Mouse (Mus musculus): Measurements from ENCODE around the gene Zdhhc19. TPM values are rescaled to one million over a fixed set of nuclear protein-coding genes. Genes with fewer than 3 reads are reported as not detected.

Zdhhc19 gene
- polyA plus RNA-seq, 1 experiment from 2014 or later: not detected

GRCm38 (mm10) chr16:32559493-32559892 lies 63.4 kb downstream of the Zdhhc19 start:
- Histone ChIP-seq H3K36me3 (ENCODE audit: control insufficient read depth, insufficient read depth, low read length) (no peaks in the 10 kb centered on the region), H3K27ac (ENCODE audit: low read length) (no peak overlapping the region), H3K9ac (replicated peaks; ENCODE audit: low read depth, low read length) (no peak overlapping the region), H3K9me3 (ENCODE audit: control insufficient read depth, low read depth, low read length) (no peaks in the 10 kb centered on the region), H3K4me2 (replicated peaks; ENCODE audit: low read depth, low read length) (no peak overlapping the region), H3K4me1 (ENCODE audit: control insufficient read depth, insufficient read depth, low read length) (no peaks in the 10 kb centered on the region), H3K4me3 (ENCODE audit: low read depth, low read length) (no peak overlapping the region), H3K27me3 (ENCODE audit: control insufficient read depth, insufficient read depth, low read length) (no peaks in the 10 kb centered on the region)
- ATAC-seq (ENCODE audit: insufficient number of reproducible peaks, insufficient read depth, low FRiP score, low read depth): no peak
- WGBS: 72% methylated on average over 4 of the region's 4 CpGs

GRCm38 (mm10) chr16:32563056-32563793 lies 67.2 kb downstream of the Zdhhc19 start:
- Histone ChIP-seq H3K9ac (replicated peaks; ENCODE audit: low read depth, low read length) (no peak overlapping the region), H3K4me1 (ENCODE audit: control insufficient read depth, insufficient read depth, low read length) (no peaks in the 10 kb centered on the region), H3K27me3 (ENCODE audit: control insufficient read depth, insufficient read depth, low read length) (no peaks in the 10 kb centered on the region), H3K36me3 (ENCODE audit: control insufficient read depth, insufficient read depth, low read length) (no peaks in the 10 kb centered on the region), H3K27ac (ENCODE audit: low read length) (no peak overlapping the region), H3K9me3 (ENCODE audit: control insufficient read depth, low read depth, low read length) (no peaks in the 10 kb centered on the region), H3K4me2 (replicated peaks; ENCODE audit: low read depth, low read length) (no peak overlapping the region), H3K4me3 (ENCODE audit: low read depth, low read length) (no peak overlapping the region)
- whole genome bisulfite sequencing: 71% methylated on average over 5 of the region's 5 CpGs
- no peak for ATAC-seq (ENCODE audit: insufficient number of reproducible peaks, insufficient read depth, low FRiP score, low read depth)

- Histone ChIP-seq H3K4me2 (replicated peaks; ENCODE audit: low read depth, low read length) (no peak overlapping the region), H3K9ac (replicated peaks; ENCODE audit: low read depth, low read length) (no peak overlapping the region), H3K36me3 (ENCODE audit: control insufficient read depth, insufficient read depth, low read length) (no peaks in the 10 kb centered on the region), H3K27ac (ENCODE audit: low read length) (no peak overlapping the region), H3K4me3 (ENCODE audit: low read depth, low read length) (no peak overlapping the region), H3K9me3 (ENCODE audit: control insufficient read depth, low read depth, low read length) (no peaks in the 10 kb centered on the region), H3K4me1 (ENCODE audit: control insufficient read depth, insufficient read depth, low read length) (no peaks in the 10 kb centered on the region), H3K27me3 (ENCODE audit: control insufficient read depth, insufficient read depth, low read length) (no peaks in the 10 kb centered on the region)
- ATAC-seq (ENCODE audit: insufficient number of reproducible peaks, insufficient read depth, low FRiP score, low read depth): no peak
- WGBS: 55% methylated on average over 4 of the region's 4 CpGs
These were observed 71.2 kb downstream of the Zdhhc19 start for GRCm38 (mm10) chr16:32567282-32567681.

GRCm38 (mm10) chr16:32568401-32568800 lies 72.3 kb downstream of the Zdhhc19 start:
- Histone ChIP-seq H3K9ac (replicated peaks; ENCODE audit: low read depth, low read length) (no peak overlapping the region), H3K4me2 (replicated peaks; ENCODE audit: low read depth, low read length) (no peak overlapping the region), H3K4me3 (ENCODE audit: low read depth, low read length) (no peak overlapping the region), H3K27ac (ENCODE audit: low read length) (no peak overlapping the region), H3K27me3 (ENCODE audit: control insufficient read depth, insufficient read depth, low read length) (no peaks in the 10 kb centered on the region), H3K4me1 (ENCODE audit: control insufficient read depth, insufficient read depth, low read length) (no peaks in the 10 kb centered on the region), H3K36me3 (ENCODE audit: control insufficient read depth, insufficient read depth, low read length) (no peaks in the 10 kb centered on the region), H3K9me3 (ENCODE audit: control insufficient read depth, low read depth, low read length) (no peaks in the 10 kb centered on the region)
- 62% methylated on average over 6 of the region's 6 CpGs for WGBS
- no peak for ATAC-seq (ENCODE audit: insufficient number of reproducible peaks, insufficient read depth, low FRiP score, low read depth)

GRCm38 (mm10) chr16:32570042-32570441 lies 74.0 kb downstream of the Zdhhc19 start:
- no peak for ATAC-seq (ENCODE audit: insufficient number of reproducible peaks, insufficient read depth, low FRiP score, low read depth)
- no peaks in the 10 kb centered on the region for H3K9me3 ChIP-seq (ENCODE audit: control insufficient read depth, low read depth, low read length)
- H3K4me2 ChIP-seq (replicated peaks; ENCODE audit: low read depth, low read length): no peak overlapping the region
- no peak overlapping the region for H3K4me3 ChIP-seq (ENCODE audit: low read depth, low read length)
- no peaks in the 10 kb centered on the region for H3K36me3 ChIP-seq (ENCODE audit: control insufficient read depth, insufficient read depth, low read length)
- no peak overlapping the region for H3K9ac ChIP-seq (replicated peaks; ENCODE audit: low read depth, low read length)
- H3K27me3 ChIP-seq (ENCODE audit: control insufficient read depth, insufficient read depth, low read length): no peaks in the 10 kb centered on the region
- no peaks in the 10 kb centered on the region for H3K4me1 ChIP-seq (ENCODE audit: control insufficient read depth, insufficient read depth, low read length)
- no peak overlapping the region for H3K27ac ChIP-seq (ENCODE audit: low read length)
- 82% methylated on average over 3 of the region's 3 CpGs for WGBS

DNA sequence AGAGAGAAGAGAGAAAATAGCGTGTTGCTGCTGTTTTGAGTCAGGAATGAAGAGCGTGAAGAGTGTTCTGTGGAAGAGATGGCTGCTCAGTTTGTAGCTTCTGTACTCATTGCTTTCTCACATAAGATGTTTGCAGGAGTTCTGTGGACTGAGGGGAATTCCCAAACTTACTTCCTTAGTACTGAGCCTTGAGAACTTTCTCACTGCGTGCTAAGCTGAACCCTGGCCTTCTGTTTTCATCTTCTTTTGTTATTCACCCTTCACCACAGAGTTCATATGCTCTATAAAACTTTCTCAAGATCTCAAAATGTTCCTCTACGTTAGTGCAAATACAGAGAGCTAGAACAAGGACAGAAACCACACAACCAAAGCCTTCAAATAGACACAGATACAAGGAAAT lies 76.5 kb downstream of the Zdhhc19 start:
- no peak overlapping the region for H3K4me2 ChIP-seq (replicated peaks; ENCODE audit: low read depth, low read length)
- no peaks in the 10 kb centered on the region for H3K27me3 ChIP-seq (ENCODE audit: control insufficient read depth, insufficient read depth, low read length)
- ATAC-seq (ENCODE audit: insufficient number of reproducible peaks, insufficient read depth, low FRiP score, low read depth): no peak
- no peak overlapping the region for H3K27ac ChIP-seq (ENCODE audit: low read length)
- H3K4me3 ChIP-seq (ENCODE audit: low read depth, low read length): no peak overlapping the region
- H3K9me3 ChIP-seq (ENCODE audit: control insufficient read depth, low read depth, low read length): no peaks in the 10 kb centered on the region
- no peak overlapping the region for H3K9ac ChIP-seq (replicated peaks; ENCODE audit: low read depth, low read length)
- 80% methylated on average over 4 of the region's 4 CpGs for WGBS
- no peaks in the 10 kb centered on the region for H3K36me3 ChIP-seq (ENCODE audit: control insufficient read depth, insufficient read depth, low read length)
- no peaks in the 10 kb centered on the region for H3K4me1 ChIP-seq (ENCODE audit: control insufficient read depth, insufficient read depth, low read length)

- Histone ChIP-seq H3K4me1 (ENCODE audit: control insufficient read depth, insufficient read depth, low read length) (no peaks in the 10 kb centered on the region), H3K27ac (ENCODE audit: low read length) (no peak overlapping the region), H3K27me3 (ENCODE audit: control insufficient read depth, insufficient read depth, low read length) (no peaks in the 10 kb centered on the region), H3K4me2 (replicated peaks; ENCODE audit: low read depth, low read length) (no peak overlapping the region), H3K9ac (replicated peaks; ENCODE audit: low read depth, low read length) (no peak overlapping the region), H3K4me3 (ENCODE audit: low read depth, low read length) (no peak overlapping the region), H3K9me3 (ENCODE audit: control insufficient read depth, low read depth, low read length) (no peaks in the 10 kb centered on the region), H3K36me3 (ENCODE audit: control insufficient read depth, insufficient read depth, low read length) (no peaks in the 10 kb centered on the region)
- WGBS: 91% methylated on average over 4 of the region's 4 CpGs
- ATAC-seq (ENCODE audit: insufficient number of reproducible peaks, insufficient read depth, low FRiP score, low read depth): no peak
These were observed 90.4 kb downstream of the Zdhhc19 start for GRCm38 (mm10) chr16:32586482-32586881.

- no peak for ATAC-seq (ENCODE audit: insufficient number of reproducible peaks, insufficient read depth, low FRiP score, low read depth)
- WGBS: 80% methylated on average over 3 of the region's 3 CpGs
- Histone ChIP-seq H3K4me3 (ENCODE audit: low read depth, low read length) (no peak overlapping the region), H3K36me3 (ENCODE audit: control insufficient read depth, insufficient read depth, low read length) (no peaks in the 10 kb centered on the region), H3K9me3 (ENCODE audit: control insufficient read depth, low read depth, low read length) (no peaks in the 10 kb centered on the region), H3K4me2 (replicated peaks; ENCODE audit: low read depth, low read length) (no peak overlapping the region), H3K27me3 (ENCODE audit: control insufficient read depth, insufficient read depth, low read length) (no peaks in the 10 kb centered on the region), H3K4me1 (ENCODE audit: control insufficient read depth, insufficient read depth, low read length) (no peaks in the 10 kb centered on the region), H3K27ac (ENCODE audit: low read length) (no peak overlapping the region), H3K9ac (replicated peaks; ENCODE audit: low read depth, low read length) (no peak overlapping the region)
These were observed 92.5 kb downstream of the Zdhhc19 start for GRCm38 (mm10) chr16:32588568-32588967.

DNA sequence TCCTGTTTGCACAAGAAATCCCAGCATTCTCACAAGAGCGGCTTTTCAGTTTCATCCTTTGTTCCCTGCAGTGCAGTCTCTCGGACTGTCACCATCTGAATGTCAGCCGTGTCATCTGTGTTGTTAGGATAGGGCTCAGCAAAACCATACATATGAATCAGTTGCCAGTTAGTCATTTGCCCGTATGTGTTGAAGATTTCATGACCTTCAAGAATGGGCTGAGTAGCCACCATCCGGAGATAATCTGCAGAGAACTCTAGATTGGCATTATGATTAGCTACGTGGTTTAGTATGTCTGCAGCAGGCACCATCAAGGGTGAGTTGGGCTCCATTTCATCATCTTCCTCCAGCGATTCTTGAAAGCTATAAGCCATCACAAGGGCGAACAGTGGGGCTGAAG lies 95.5 kb downstream of the Zdhhc19 start:
- Histone ChIP-seq H3K9me3 (ENCODE audit: control insufficient read depth, low read depth, low read length) (no peaks in the 10 kb centered on the region), H3K4me1 (ENCODE audit: control insufficient read depth, insufficient read depth, low read length) (no peaks in the 10 kb centered on the region), H3K27me3 (ENCODE audit: control insufficient read depth, insufficient read depth, low read length) (no peaks in the 10 kb centered on the region), H3K27ac (ENCODE audit: low read length) (no peak overlapping the region), H3K4me2 (replicated peaks; ENCODE audit: low read depth, low read length) (no peak overlapping the region), H3K9ac (replicated peaks; ENCODE audit: low read depth, low read length) (no peak overlapping the region), H3K4me3 (ENCODE audit: low read depth, low read length) (no peak overlapping the region), H3K36me3 (ENCODE audit: control insufficient read depth, insufficient read depth, low read length) (no peaks in the 10 kb centered on the region)
- WGBS: 82% methylated on average over 8 of the region's 8 CpGs
- ATAC-seq (ENCODE audit: insufficient number of reproducible peaks, insufficient read depth, low FRiP score, low read depth): no peak

All from stomach, embryonic 14.5 days (tissue).